Mouse (Mus musculus): ENCODE data around the gene Primpol. TPM values are rescaled to one million over a fixed set of nuclear protein-coding genes. Genes with fewer than 3 reads are reported as not detected.
A peak's percentile ranks its signal among the peaks of the same experiment; 100 is the strongest.

Gene Primpol
- total RNA-seq (2021): 1 to 10 TPM; 6.2 to 7.5 TPM
- long read RNA-seq, experiment 1, partial matches to known transcripts: 0 of 4 reads
- long read RNA-seq, experiment 1, other reads (novel, unspliced or antisense): 3 of 4 reads
- long read RNA-seq, experiment 2, partial matches to known transcripts: 1 of 8 reads
- long read RNA-seq, experiment 2, other reads (novel, unspliced or antisense): 6 of 8 reads

- peak; percentile 95 to 98 for DNase-seq (ENCODE audit: low spot score in 2 of 2)
Observed at GRCm38 (mm10) chr8:46616879-46617689, at the start of gene Primpol, which contains the start of gene Casp3. Primpol (minus strand) TSS chr8:46617212. Casp3 (plus strand) TSS chr8:46617291.

DNA sequence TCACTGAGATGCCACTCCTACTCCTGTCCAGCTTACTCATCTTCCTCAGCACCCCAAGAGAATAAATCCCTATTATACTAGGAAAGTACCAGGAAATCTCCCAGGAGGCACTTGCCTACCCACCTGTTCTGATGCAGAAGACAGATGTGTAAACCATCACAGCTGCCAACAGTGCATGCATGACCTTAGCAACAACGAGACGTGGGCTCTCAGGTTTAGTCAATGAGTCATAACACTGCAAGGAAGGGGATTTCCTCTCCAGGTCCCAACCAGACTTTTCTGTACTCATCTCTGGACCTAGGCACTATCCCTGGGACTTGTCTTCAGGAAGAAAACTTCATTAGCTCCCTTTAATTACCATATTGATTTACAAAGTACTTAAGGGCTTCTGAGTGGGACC, 38.9 kb upstream of the Primpol start:
- DNase-seq (ENCODE audit: low spot score in 2 of 2): no peak

GRCm38 (mm10) chr8:46651872-46652271, 34.9 kb upstream of the Primpol start:
- DNase-seq (ENCODE audit: low spot score in 2 of 2): no peak

DNA sequence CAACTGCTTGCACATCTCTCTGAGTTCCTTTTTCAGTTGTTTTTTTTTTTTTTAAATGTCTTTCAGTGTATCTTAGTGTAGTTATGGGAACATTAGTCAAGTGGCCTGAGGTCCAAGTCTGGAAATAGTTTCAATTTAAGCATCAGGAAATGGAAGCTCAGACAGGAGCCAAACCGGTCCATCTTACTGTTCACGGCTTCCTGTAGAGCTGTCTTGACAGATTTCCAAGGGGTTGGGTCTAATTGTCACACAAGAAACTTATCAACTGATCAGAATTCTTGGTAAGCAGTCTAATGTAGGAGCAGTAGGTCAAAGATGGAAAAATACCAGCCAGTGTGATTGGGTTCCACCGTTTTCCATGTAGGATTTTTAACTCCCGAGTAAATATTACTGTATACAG, 31.4 kb upstream of the Primpol start:
- no peak for DNase-seq (ENCODE audit: low spot score in 2 of 2)

DNA sequence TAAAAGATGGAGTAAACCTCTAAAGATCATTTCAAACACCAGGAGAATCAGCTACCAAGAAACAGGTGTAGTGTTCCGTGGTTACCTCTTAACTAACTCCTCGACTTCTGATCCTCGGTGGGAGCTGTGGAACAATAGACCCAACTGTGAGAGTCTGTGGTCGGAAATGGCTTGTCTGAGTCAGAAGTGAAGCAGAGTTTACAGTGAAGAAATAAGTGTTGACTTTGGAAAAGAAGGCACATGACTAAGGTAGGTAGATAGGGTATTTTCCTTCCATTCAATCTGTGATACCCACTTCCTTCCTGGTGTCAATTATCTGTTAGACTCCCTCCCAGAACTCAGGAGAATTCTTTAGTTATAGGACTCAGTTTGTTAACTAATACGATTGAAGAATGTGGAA, 24.3 kb upstream of the Primpol start:
- DNase-seq (ENCODE audit: low spot score in 2 of 2): no peak

DNA sequence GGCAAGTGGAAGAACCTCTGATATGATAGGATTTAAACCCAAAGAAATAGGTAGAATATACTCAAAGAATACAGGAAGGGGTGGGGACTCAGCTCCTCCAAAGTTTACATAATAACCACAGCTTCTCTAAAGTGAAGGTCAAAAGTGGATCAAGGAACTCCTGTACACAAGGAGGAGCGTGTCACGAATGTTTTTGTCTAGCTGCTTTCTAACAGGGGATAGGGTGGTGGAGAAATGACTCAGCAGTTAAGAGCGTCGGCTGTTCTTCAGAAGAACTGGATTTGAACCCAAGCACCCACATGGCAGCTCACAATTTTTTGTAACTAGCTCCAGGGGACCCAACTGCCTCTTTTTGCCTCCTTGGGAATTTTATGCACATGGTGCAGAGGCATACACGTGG, 22.8 kb upstream of the Primpol start:
- no peak for DNase-seq (ENCODE audit: low spot score in 2 of 2)

- DNase-seq (ENCODE audit: low spot score in 2 of 2): peak in 1 of 2 experiments; percentile 33
Observed at GRCm38 (mm10) chr8:46639010-46639571, 22.1 kb upstream of the Primpol start.

DNA sequence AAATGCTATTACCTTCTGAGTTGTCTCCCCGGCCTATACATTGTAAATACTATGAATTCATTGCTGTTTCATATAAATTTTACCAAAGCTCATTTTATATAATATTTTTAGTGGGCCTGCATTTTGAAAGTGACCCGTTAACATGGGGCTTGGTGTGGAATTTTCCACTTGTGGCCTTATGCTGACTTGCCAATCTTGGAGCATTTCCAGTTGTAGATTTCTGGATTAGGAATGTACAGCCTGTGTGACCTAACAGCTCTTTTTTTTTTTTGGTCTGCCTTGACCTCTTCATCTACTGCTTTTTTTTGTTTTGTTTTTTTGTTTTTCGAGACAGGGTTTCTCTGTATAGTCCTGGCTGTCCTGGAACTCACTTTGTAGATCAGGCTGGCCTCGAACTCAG, 13.9 kb upstream of the Primpol start:
- no peak for DNase-seq (ENCODE audit: low spot score in 2 of 2)

- DNase-seq (ENCODE audit: low spot score in 2 of 2): no peak
Observed at GRCm38 (mm10) chr8:46630422-46630821, 13.4 kb upstream of the Primpol start.

- no peak for DNase-seq (ENCODE audit: low spot score in 2 of 2)
Observed at GRCm38 (mm10) chr8:46628645-46629044, 11.6 kb upstream of the Primpol start.

DNA sequence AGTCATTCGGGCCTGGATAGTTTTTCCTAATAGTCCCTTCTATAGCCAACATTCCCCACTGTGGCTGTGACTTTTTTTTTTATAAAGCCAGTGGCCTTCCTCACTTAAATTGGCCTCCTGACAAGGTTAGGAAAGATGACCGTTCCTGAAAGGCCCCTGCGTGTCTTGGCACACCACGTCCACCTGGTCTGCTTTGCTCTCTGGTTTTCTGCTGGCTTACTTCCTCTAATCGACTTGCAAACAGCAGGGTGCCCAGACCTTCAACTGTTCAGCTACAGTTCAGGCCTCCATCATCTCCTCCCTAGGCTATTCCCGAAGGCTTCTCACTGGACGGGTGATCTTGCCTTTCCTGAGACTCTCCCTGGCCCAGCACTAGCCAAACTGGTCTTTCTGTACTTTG, 10.9 kb upstream of the Primpol start:
- DNase-seq (ENCODE audit: low spot score in 2 of 2): no peak

DNA sequence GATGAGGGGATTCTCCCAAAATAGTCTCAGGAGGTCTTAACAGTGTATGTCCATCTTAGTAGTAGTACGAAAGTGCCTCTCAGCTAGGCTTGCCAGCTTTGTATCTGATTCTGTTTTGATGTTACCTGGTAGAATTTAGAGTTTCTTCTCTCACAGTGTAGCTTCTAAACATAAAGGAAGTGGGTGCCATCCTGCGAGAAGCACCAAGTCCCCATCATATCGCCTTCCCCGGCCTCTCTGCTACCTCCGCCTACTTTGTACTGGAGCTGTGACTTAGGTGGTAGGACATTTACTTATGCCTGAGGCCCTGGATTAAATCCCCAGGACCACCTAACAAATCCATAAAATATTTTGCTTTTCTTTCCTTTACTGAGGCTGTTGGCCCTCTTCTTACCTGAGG, 9.6 kb upstream of the Primpol start:
- DNase-seq (ENCODE audit: low spot score in 2 of 2): no peak

- DNase-seq (ENCODE audit: low spot score in 2 of 2): no peak
Observed at GRCm38 (mm10) chr8:46625166-46625565, 8.2 kb upstream of the Primpol start.

GRCm38 (mm10) chr8:46622446-46623270, 5.6 kb upstream of the Primpol start:
- DNase-seq (ENCODE audit: low spot score in 2 of 2): no peak

DNA sequence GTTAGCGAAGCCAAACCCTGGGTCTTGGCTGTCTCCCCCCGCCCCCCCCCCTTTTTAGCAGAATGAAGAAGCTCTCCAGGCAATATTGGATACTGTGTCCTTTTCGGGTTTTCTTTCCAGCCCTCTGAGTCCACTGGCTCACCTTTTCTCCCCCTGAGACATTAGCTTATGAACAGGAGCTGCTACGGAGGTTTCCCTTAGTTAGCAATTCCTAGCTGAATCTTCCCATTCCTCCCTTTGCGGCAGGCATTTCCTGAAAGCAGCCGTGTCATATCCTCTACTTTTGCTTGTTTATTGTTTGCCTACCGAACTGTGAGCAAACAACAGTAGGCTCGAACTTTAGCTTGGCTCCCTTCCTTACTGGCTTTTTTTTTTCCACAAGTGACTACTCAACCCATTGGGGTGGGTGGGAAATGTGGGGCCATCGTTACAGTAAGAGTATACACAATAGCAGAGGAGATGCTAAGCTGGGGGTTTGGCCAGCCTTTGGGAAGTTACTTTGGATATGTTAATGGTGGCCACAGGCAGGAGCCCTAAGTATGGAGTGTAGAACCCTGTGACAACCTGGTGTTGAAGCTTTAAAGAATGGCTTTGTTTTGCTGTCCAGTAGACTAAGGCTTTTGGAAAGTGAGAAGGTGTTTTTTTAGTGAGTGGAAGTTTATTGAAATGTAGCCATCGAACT, 1.8 kb upstream of the Primpol start:
- DNase-seq (ENCODE audit: low spot score in 2 of 2): no peak

DNA sequence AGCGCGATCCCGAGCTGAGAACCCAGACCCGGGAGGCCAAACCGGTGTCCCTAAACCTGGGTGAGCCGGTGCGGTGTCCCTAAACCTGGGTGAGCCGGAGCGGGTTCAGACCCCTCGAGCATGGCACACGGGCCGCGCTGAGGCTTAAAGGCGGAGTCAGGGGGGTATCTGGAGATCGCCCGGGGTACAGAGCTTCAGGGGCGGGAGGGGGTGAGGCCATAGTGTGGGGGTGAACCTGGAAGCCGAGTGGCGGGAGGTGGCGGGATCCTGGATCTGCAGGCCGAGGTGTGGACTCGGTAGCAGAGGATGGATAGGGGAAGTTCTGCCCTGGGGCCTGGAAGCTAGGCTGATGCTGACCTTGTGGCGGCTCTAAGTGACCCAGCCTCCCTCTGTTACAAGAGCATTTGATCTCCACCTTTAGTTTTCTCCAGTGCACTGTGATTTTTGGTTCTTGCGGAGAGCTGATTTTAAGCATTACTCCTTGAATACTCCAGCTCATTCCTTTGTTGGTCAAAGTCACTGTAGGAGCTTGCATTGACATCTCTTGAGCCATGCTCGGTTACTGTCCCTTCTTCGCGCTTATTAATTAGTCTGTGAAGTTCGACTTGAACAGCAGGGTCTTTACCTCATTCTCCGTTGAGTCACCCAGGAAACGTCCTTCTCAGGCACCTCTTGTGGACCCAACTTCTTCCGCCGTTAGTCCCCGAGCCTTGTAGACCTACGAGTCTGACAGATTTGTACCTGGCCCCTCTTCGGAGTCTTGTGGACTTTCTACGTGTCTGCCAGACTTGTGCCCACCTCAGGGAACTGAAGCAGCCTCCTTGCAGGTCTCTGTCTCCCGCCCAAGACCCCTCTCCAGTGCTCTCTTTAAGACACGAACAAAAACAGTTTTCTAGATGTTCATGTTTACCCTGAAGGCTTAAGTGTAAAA, 943 bp upstream of the Primpol start:
- peak in 1 of 2 experiments; percentile 29 for DNase-seq (ENCODE audit: low spot score in 2 of 2)

DNA sequence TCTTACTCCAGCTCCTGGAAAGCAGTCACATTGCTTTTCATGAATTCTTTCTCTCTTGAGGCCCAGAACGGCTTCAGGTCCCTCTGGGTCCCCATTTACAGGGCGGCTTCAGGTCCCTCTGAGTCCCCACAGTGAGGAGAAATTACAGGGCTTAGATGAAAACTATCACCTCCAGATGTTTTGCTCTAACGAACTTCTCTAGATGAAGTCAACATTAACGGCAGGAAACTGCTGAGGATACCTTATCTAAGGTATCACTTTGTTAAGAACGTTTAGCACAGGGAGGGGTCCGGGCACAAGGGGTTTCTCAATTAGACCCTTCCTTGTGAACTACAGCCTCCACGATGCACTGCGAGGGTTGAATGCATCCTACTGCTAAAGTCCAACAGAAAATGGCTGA, 1.1 kb downstream of the Primpol start:
- DNase-seq (ENCODE audit: low spot score in 2 of 2): no peak

DNA sequence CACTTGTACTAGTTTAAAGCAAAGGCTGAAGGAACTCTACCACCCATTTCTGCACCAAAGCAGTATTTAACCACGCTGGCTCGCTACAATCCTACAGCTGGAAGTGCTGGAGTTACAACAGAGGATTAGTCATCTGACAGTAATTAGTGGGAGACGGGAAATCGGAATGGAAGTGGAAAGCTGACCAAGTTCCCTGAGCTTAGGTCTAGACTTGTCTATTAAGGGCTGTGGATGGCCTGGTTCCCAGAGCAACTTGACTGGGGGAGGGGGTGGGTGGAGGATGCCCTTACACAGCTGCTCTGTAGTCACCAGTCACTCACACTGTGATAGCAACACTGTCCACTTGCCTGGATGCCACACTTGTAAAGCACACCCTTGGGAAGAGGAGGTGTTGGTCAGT, 3.6 kb downstream of the Primpol start:
- DNase-seq (ENCODE audit: low spot score in 2 of 2): peak in 1 of 2 experiments; percentile 33

GRCm38 (mm10) chr8:46612913-46613312, 4.1 kb downstream of the Primpol start:
- peak in 1 of 2 experiments; percentile 45 for DNase-seq (ENCODE audit: low spot score in 2 of 2)

GRCm38 (mm10) chr8:46611557-46611956, 5.5 kb downstream of the Primpol start:
- no peak for DNase-seq (ENCODE audit: low spot score in 2 of 2)

All from gastrocnemius, postnatal 4 days (tissue).